Mouse (Mus musculus) fat pad, adult 2 months (tissue): ENCODE results near the gene A930018P22Rik.

Experiments used
- DNase-seq: peaks from one replicate; pipeline ENCODE4 v3.0.0-alpha.2; 2011; ENCODE audit warnings: low read depth, low spot score; ENCODE audit errors: extremely low read depth

Gene A930018P22Rik

GRCm38 (mm10) chr2:104153876-104154275, 31.3 kb downstream of the A930018P22Rik start:
- DNase-seq: no peak

GRCm38 (mm10) chr2:104157831-104158230, 35.3 kb downstream of the A930018P22Rik start:
- no peak for DNase-seq

GRCm38 (mm10) chr2:104163418-104163817, 40.8 kb downstream of the A930018P22Rik start:
- no peak for DNase-seq

GRCm38 (mm10) chr2:104163978-104164487, 41.5 kb downstream of the A930018P22Rik start:
- no peak for DNase-seq

- DNase-seq: no peak
Observed at GRCm38 (mm10) chr2:104165631-104166030, 43.1 kb downstream of the A930018P22Rik start.

GRCm38 (mm10) chr2:104167765-104168164, 45.2 kb downstream of the A930018P22Rik start:
- no peak for DNase-seq

GRCm38 (mm10) chr2:104168186-104168896, 45.8 kb downstream of the A930018P22Rik start:
- DNase-seq: no peak

GRCm38 (mm10) chr2:104172695-104173348, 50.3 kb downstream of the A930018P22Rik start:
- no peak for DNase-seq

- no peak for DNase-seq
Observed at GRCm38 (mm10) chr2:104173431-104173830, 50.9 kb downstream of the A930018P22Rik start.
